Mouse (Mus musculus) layer of hippocampus, adult 2 months (tissue): ENCODE results near the gene Kif3b. TPM values are rescaled to one million over a fixed set of nuclear protein-coding genes. Genes with fewer than 3 reads are reported as not detected.
A peak's percentile ranks its signal among the peaks of the same experiment; 100 is the strongest.
"Not testable (repeated sequence)": the region's sequence is repeated elsewhere in the genome, so short reads cannot be mapped to it uniquely, and the experiment has no call there.

Experiments used
- DNase-seq, 2 experiments: peaks; one replicate each; pipeline ENCODE4 v3.0.0; 2022; ENCODE audit warnings: low spot score in 2 of 2
- H3K27ac ChIP-seq: fragments of 200-600 bp; 2 replicates; pipeline ENCODE4 v1.8.1; 2022
- H3K4me3 ChIP-seq: fragments of 200-600 bp; 2 replicates; pipeline ENCODE4 v1.8.1; 2022; ENCODE audit warnings: mild to moderate bottlenecking
- CTCF ChIP-seq: fragments of 200-600 bp; conservative IDR thresholded peaks from 2 replicates; pipeline ENCODE4 v1.8.1; 2022; ENCODE audit warnings: antibody characterized with exemption, mild to moderate bottlenecking, moderate library complexity
- long read RNA-seq, 2 experiments: library from polyadenylated mRNA; stranded (forward); transcript quantifications; one replicate each; pipeline ENCODE4 v2.0.0; 2021; ENCODE audit warnings: borderline mapping rate in 2 of 2
- total RNA-seq, 2 experiments: library from RNA; stranded (reverse); gene quantifications; 2 replicates each; pipeline ENCODE4 v1.2.3; 2021

Gene Kif3b
- total RNA-seq, result 10 to 100 TPM; 50.6 to 55.7 TPM
- long read RNA-seq, experiment 1, full-length matches to known transcripts, result 3 of 25 reads
- long read RNA-seq, experiment 1, partial matches to known transcripts, result 3 of 25 reads
- long read RNA-seq, experiment 1, other reads (novel, unspliced or antisense), result 19 of 25 reads
- long read RNA-seq, experiment 2, full-length matches to known transcripts, result 6 of 39 reads
- long read RNA-seq, experiment 2, partial matches to known transcripts, result 10 of 39 reads
- long read RNA-seq, experiment 2, other reads (novel, unspliced or antisense), result 23 of 39 reads

- DNase-seq, result peak; percentile 90 to 92
- TF ChIP-seq CTCF, result no peak
- peak within 1 kb of the TSS; percentile 100 for H3K4me3 ChIP-seq
- H3K27ac ChIP-seq, result peak within 1 kb of the TSS; percentile 91
Measured at GRCm38 (mm10) chr2:153290938-153291928, at the start of gene Kif3b. Gene Kif3b (plus strand): TSS chr2:153291413.

GRCm38 (mm10) chr2:153242156-153242555 lies 49.1 kb upstream of the Kif3b start:
- peak overlapping the region; percentile 89 for H3K4me3 ChIP-seq
- DNase-seq, result no peak
- peak overlapping the region; percentile 93; the same call in 1 of the 2 replicates for H3K27ac ChIP-seq
- no peak for TF ChIP-seq CTCF

GRCm38 (mm10) chr2:153249751-153250150 lies 41.5 kb upstream of the Kif3b start:
- no peak for TF ChIP-seq CTCF
- H3K4me3 ChIP-seq, result no peak overlapping the region
- H3K27ac ChIP-seq, result no peak overlapping the region
- no peak for DNase-seq

- Histone ChIP-seq H3K27ac (no peak overlapping the region), H3K4me3 (no peak overlapping the region)
- no peak for DNase-seq
- no peak for TF ChIP-seq CTCF
Measured at GRCm38 (mm10) chr2:153256604-153257003, 34.6 kb upstream of the Kif3b start.

- DNase-seq, result no peak
- no peak overlapping the region for H3K4me3 ChIP-seq
- TF ChIP-seq CTCF, result no peak
- H3K27ac ChIP-seq, result no peak overlapping the region
Measured at GRCm38 (mm10) chr2:153259030-153259863, 32.0 kb upstream of the Kif3b start.

GRCm38 (mm10) chr2:153259864-153260674 lies 31.1 kb upstream of the Kif3b start:
- no peak for DNase-seq
- H3K4me3 ChIP-seq, result no peak overlapping the region
- no peak overlapping the region for H3K27ac ChIP-seq
- no peak for TF ChIP-seq CTCF

GRCm38 (mm10) chr2:153263053-153263452 lies 28.2 kb upstream of the Kif3b start:
- no peak overlapping the region for H3K4me3 ChIP-seq
- no peak overlapping the region for H3K27ac ChIP-seq
- no peak for DNase-seq
- no peak for TF ChIP-seq CTCF

- no peak overlapping the region for H3K27ac ChIP-seq
- H3K4me3 ChIP-seq, result no peak overlapping the region
- TF ChIP-seq CTCF, result no peak
- no peak for DNase-seq
Measured at GRCm38 (mm10) chr2:153267331-153267730, 23.9 kb upstream of the Kif3b start.

GRCm38 (mm10) chr2:153270231-153270915 lies 20.8 kb upstream of the Kif3b start:
- not testable (repeated sequence) for H3K4me3 ChIP-seq, H3K27ac ChIP-seq, DNase-seq

GRCm38 (mm10) chr2:153274200-153274918 lies 16.9 kb upstream of the Kif3b start:
- H3K27ac ChIP-seq, H3K4me3 ChIP-seq, DNase-seq: not testable (repeated sequence)

GRCm38 (mm10) chr2:153274919-153275247 lies 16.3 kb upstream of the Kif3b start:
- H3K4me3 ChIP-seq, result no peak overlapping the region
- no peak for DNase-seq
- TF ChIP-seq CTCF, result no peak
- no peak overlapping the region for H3K27ac ChIP-seq

GRCm38 (mm10) chr2:153275577-153275976 lies 15.6 kb upstream of the Kif3b start:
- not testable (repeated sequence) for H3K4me3 ChIP-seq, DNase-seq, H3K27ac ChIP-seq
